Mouse (Mus musculus): Measurements from ENCODE around the gene Wdr54. TPM values are rescaled to one million over a fixed set of nuclear protein-coding genes. Genes with fewer than 3 reads are reported as not detected.

Gene Wdr54
- total RNA-seq (2021) = 10 to 100 TPM; 24.2 to 25.3 TPM

GRCm38 (mm10) chr6:83156259-83156684 is at the start of gene Wdr54, which contains the start of gene 1700003E16Rik:
Wdr54 (minus strand) TSS chr6:83156397.
1700003E16Rik (plus strand) TSS chr6:83156404.
- peak; percentile 73 to 82 for DNase-seq

GRCm38 (mm10) chr6:83205851-83206250 is 49.7 kb upstream of the Wdr54 start:
- no peak for DNase-seq

GRCm38 (mm10) chr6:83203320-83203719 is 47.1 kb upstream of the Wdr54 start:
- DNase-seq = no peak

- DNase-seq = peak; percentile 64 to 69
Measured at GRCm38 (mm10) chr6:83197345-83198004, 41.3 kb upstream of the Wdr54 start.

GRCm38 (mm10) chr6:83193571-83193970 is 37.4 kb upstream of the Wdr54 start:
- no peak for DNase-seq

- DNase-seq = no peak
Measured at GRCm38 (mm10) chr6:83186946-83187345, 30.7 kb upstream of the Wdr54 start.

- peak; percentile 87 to 90 for DNase-seq
Measured at GRCm38 (mm10) chr6:83185895-83186861, 30.0 kb upstream of the Wdr54 start.

GRCm38 (mm10) chr6:83184858-83185435 is 28.8 kb upstream of the Wdr54 start:
- no peak for DNase-seq

- no peak for DNase-seq
Measured at GRCm38 (mm10) chr6:83180605-83181004, 24.4 kb upstream of the Wdr54 start.

GRCm38 (mm10) chr6:83179390-83180117 is 23.4 kb upstream of the Wdr54 start:
- peak; percentile 73 to 74 for DNase-seq

- DNase-seq = no peak
Measured at GRCm38 (mm10) chr6:83175996-83176395, 19.8 kb upstream of the Wdr54 start.

- peak; percentile 70 to 76 for DNase-seq
Measured at GRCm38 (mm10) chr6:83172240-83172920, 16.2 kb upstream of the Wdr54 start.

- no peak for DNase-seq
Measured at GRCm38 (mm10) chr6:83171063-83171462, 14.9 kb upstream of the Wdr54 start.

GRCm38 (mm10) chr6:83169872-83170271 is 13.7 kb upstream of the Wdr54 start:
- no peak for DNase-seq

GRCm38 (mm10) chr6:83166243-83166630 is 10.0 kb upstream of the Wdr54 start:
- no peak for DNase-seq

- DNase-seq = peak; percentile 93 to 94
Measured at GRCm38 (mm10) chr6:83165607-83166242, 9.5 kb upstream of the Wdr54 start, which contains the start of gene Dctn1. Dctn1 (plus strand) TSS chr6:83165920.

GRCm38 (mm10) chr6:83165026-83165606 is 8.9 kb upstream of the Wdr54 start:
- no peak for DNase-seq

GRCm38 (mm10) chr6:83162701-83163100 is 6.5 kb upstream of the Wdr54 start:
- DNase-seq = no peak

GRCm38 (mm10) chr6:83161921-83162641 is 5.9 kb upstream of the Wdr54 start:
- no peak for DNase-seq

GRCm38 (mm10) chr6:83161442-83161841 is 5.2 kb upstream of the Wdr54 start:
- no peak for DNase-seq

All from layer of hippocampus, postnatal 36 days (tissue).